Mouse (Mus musculus) thymus, adult 2 months (tissue): ENCODE results near the gene Larp6. TPM values are rescaled to one million over a fixed set of nuclear protein-coding genes. Genes with fewer than 3 reads are reported as not detected.

Experiments used
- DNase-seq: peaks from one replicate; pipeline ENCODE4 v3.0.0; 2021
- H3K27ac ChIP-seq: fragments of 200-500 bp; 2 replicates; pipeline ENCODE4 v1.5.1; 2012; ENCODE audit warnings: low read length, control low read depth; ENCODE audit not compliant: control insufficient read depth, insufficient read depth
- H3K27me3 ChIP-seq: fragments of 200-500 bp; 2 replicates; pipeline ENCODE4 v1.6.1; 2012; ENCODE audit warnings: mild to moderate bottlenecking, low read length, moderate library complexity, mixed read lengths; ENCODE audit not compliant: control insufficient read depth, insufficient read depth
- H3K36me3 ChIP-seq: fragments of 200-500 bp; 2 replicates; pipeline ENCODE4 v1.6.1; 2012; ENCODE audit warnings: mild to moderate bottlenecking, low read length, moderate library complexity; ENCODE audit not compliant: control insufficient read depth, insufficient read depth
- H3K4me1 ChIP-seq: fragments of 200-500 bp; replicated peaks from 2 replicates; pipeline ENCODE4 v1.6.1; 2012; ENCODE audit warnings: low read length; ENCODE audit not compliant: control insufficient read depth, insufficient read depth
- H3K4me3 ChIP-seq: fragments of 200-500 bp; 2 replicates; pipeline ENCODE4 v1.5.1; 2012; ENCODE audit warnings: mild to moderate bottlenecking, low read length, control low read depth, moderate library complexity; ENCODE audit not compliant: control insufficient read depth, insufficient read depth
- CTCF ChIP-seq: fragments of 200-500 bp; IDR thresholded peaks from 2 replicates; pipeline ENCODE4 v1.5.1; 2012; ENCODE audit warnings: mild to moderate bottlenecking, control low read depth, low read length, moderate library complexity, borderline replicate concordance; ENCODE audit not compliant: control insufficient read depth, poor library complexity, insufficient read depth; ENCODE audit errors: extremely low read depth
- POLR2A ChIP-seq: fragments of 200-500 bp; IDR thresholded peaks from 2 replicates; pipeline ENCODE4 v1.6.1; 2012; ENCODE audit warnings: mild to moderate bottlenecking, low read length, control low read depth, moderate library complexity; ENCODE audit not compliant: control insufficient read depth, poor library complexity, insufficient read depth; ENCODE audit errors: extremely low read depth
- WGBS: fragments of 180-500 bp; shearing (Covaris S2); methylation state at CpG from one replicate; pipeline ENCODE4 v1.1.7; 2018; 5-methylcytosine and 5-hydroxymethylcytosine counted together
- polyA plus RNA-seq: library from polyadenylated mRNA; depleted of rRNA; stranded (reverse); fragments of >200 nt; gene quantifications from 2 replicates; pipeline ENCODE4 v1.2.3, GENCODE M21; 2012

The Larp6 gene
- polyA plus RNA-seq, 1 experiment, result 1.4 TPM

DNA sequence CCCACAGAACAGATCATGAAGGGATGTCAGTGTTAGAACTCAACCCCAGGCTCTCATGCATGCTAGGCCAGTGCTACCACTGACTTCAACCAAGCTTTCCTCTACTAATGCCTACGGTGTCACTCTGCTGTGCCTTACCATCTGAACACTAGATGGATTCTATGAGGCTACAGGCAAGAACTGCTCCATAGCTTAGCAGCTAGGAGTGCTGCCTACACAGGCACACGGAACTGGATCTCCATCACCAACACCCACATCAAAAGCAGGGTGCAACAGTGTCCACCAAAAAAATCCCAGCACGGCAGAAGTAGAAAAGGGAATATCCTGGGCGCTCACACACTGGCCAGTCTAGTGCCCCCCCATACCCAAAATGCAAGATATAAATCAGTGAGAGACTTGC is 36.4 kb upstream of the Larp6 start:
- Histone ChIP-seq H3K4me3 (no peak overlapping the region), H3K36me3 (no peaks in the 10 kb centered on the region), H3K27ac (no peak overlapping the region), H3K27me3 (no peaks in the 10 kb centered on the region), H3K4me1 (no peaks in the 10 kb centered on the region)
- no peak for TF ChIP-seq POLR2A
- TF ChIP-seq CTCF, result no peak
- WGBS, result 92% methylated on average over 4 of the region's 4 CpGs
- DNase-seq, result no peak

DNA sequence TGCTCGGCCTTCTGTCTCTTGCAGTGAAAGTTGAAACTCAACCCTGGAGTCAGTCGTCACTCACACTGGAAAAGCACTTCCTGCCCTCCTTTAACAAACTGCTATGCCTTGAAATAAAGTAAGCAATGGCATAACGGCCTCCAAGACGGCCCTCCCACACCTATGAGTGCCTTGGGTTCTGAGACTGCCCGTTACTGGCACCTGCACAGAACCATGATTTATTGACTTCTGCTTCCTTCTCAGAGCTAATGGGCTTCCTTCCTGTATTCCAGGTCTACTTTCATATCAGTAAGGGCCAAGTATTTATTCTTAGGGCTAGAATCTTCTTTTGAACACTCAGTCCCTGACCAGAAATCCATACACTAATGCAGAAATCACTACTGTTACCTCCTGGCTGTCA is 33.9 kb upstream of the Larp6 start:
- no peak for DNase-seq
- H3K27me3 ChIP-seq, result no peaks in the 10 kb centered on the region
- H3K36me3 ChIP-seq, result no peaks in the 10 kb centered on the region
- H3K27ac ChIP-seq, result no peak overlapping the region
- WGBS, result 50% methylated on average over 5 of the region's 5 CpGs
- no peak overlapping the region for H3K4me3 ChIP-seq
- TF ChIP-seq POLR2A, result no peak
- no peak for TF ChIP-seq CTCF
- H3K4me1 ChIP-seq, result no peaks in the 10 kb centered on the region

DNA sequence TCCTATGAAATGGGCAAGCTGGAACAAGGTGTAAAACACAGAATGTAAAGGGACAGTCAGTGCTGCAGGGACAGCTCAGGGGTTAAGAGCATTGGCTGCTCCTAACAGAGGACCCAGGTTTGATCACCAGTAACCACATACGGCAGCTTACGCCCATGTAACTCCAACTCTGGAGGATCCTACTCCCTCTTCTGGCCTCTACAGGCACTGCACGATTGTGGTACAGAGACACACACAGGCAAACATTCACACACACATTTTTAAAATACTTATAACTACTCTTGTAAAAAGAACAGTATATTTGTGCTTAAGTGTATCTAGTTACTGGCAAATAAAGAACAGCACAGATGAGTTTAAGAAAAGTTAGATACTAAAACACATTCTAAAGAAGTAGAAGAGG is 31.8 kb upstream of the Larp6 start:
- 91% methylated on average over 3 of the region's 3 CpGs for WGBS
- peak; percentile 5 for DNase-seq
- Histone ChIP-seq H3K27me3 (no peaks in the 10 kb centered on the region), H3K36me3 (no peaks in the 10 kb centered on the region), H3K4me1 (no peaks in the 10 kb centered on the region), H3K27ac (no peak overlapping the region), H3K4me3 (no peak overlapping the region)
- TF ChIP-seq POLR2A (no peak), CTCF (no peak)

DNA sequence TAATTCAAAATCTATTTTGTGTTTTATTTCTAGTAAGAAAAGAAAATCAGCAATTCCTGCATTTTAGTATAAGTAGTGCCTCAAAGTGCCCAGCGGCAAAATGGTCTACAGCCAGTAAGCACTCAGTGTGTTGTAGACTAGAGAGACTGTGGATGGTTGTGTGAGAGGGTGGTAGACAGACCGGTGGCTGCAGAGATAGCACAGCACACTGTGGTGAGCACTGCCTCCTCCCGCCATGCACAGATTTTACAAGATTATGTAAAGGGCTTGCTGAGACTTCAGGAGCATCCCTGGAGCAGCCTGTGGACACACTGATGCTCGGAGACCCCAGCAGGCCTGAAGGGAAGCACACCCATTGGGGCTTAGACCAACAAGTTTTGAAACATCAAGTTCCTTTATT is 30.0 kb upstream of the Larp6 start:
- H3K36me3 ChIP-seq, result no peaks in the 10 kb centered on the region
- TF ChIP-seq CTCF (no peak), POLR2A (no peak)
- peaks cover 6% of the 10 kb centered on the region for H3K4me1 ChIP-seq
- H3K4me3 ChIP-seq, result no peak overlapping the region
- WGBS, result 94% methylated on average over 4 of the region's 4 CpGs
- no peak for DNase-seq
- no peaks in the 10 kb centered on the region for H3K27me3 ChIP-seq
- H3K27ac ChIP-seq, result no peak overlapping the region

DNA sequence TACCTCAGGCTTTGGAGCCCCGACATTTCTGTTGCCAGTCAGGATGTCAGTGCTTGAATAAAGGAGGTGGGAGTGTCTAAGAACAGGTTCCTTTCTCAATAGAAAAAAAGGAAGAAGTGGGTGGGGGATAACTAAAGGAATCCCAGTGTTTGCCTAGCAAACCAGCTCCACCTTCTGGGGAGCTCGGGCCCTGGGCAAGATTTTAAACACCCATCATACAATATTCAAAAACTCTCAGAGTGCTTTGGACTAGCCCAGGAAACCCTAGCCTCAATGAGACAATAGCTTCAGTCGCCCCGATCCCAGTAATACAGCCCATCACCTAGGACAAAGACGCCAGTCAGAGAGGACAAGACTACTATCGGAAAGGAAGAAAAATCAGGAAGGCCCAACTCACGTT is 25.4 kb upstream of the Larp6 start:
- WGBS, result 2% methylated on average over 7 of the region's 7 CpGs
- Histone ChIP-seq H3K27ac (no peak overlapping the region; the same call in 1 of the 2 replicates), H3K27me3 (no peaks in the 10 kb centered on the region)

DNA sequence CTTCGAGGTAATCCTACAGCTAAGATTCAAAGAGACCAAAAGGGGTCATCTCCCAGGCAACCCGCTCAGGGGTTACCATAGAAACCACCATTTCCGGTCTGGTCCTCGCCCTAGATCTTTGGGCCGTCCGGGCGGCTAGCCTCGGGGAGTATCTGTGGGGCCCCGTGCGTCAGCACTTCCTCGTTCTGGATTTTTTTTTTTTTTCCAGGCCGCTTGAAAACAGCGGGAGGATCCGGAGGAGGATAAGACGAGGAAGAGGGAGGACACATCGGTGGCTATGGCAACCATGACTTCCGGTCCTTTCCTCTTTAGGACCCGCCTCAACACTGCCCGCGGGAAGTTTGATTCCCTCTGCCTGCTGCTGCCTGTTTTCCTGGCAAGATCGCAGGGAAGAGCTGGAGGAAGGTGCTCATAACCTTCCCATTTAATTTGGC is 24.9 kb upstream of the Larp6 start, which contains the start of gene Lrrc49:
Gene Lrrc49, minus strand, starts transcription at position 268 of the 434 bp plus-strand sequence.
- under 1% methylated on average over 21 of the region's 21 CpGs for WGBS

More for the DNA sequence above, 25.4 kb upstream of the Larp6 start:
- no peak for TF ChIP-seq CTCF
- TF ChIP-seq POLR2A, result no peak
- H3K4me1 ChIP-seq, result peaks cover 12% of the 10 kb centered on the region
- no peaks in the 10 kb centered on the region for H3K36me3 ChIP-seq
- no peak for DNase-seq
- peak overlapping the region; percentile 87 for H3K4me3 ChIP-seq

DNA sequence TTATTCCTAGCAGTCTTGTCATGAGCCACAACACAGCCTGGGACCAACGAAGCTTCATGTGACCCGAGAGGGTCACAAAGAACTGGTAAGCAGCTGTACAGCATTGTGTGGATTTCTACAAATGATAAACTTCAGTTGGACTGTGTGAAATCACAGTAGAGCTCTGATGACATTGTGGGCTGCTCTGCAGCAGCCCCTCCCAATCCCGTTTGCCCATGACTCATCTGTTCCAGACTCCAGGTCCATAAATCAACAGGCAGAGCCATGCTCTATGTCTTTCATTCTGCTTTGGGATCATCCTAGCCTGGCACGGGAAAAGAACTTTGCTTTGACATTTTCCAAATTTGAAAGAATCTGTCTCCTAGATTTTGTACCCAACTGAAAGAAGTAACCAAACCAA is 20.2 kb upstream of the Larp6 start:
- no peak for DNase-seq
- no peak overlapping the region for H3K4me3 ChIP-seq
- no peaks in the 10 kb centered on the region for H3K36me3 ChIP-seq
- 89% methylated on average over 4 of the region's 4 CpGs for WGBS
- H3K27me3 ChIP-seq, result no peaks in the 10 kb centered on the region
- H3K27ac ChIP-seq, result no peak overlapping the region
- TF ChIP-seq POLR2A (no peak), CTCF (no peak)
- peaks cover 7% of the 10 kb centered on the region for H3K4me1 ChIP-seq

More for the DNA sequence above, 24.9 kb upstream of the Larp6 start, which contains the start of gene Lrrc49:
- Histone ChIP-seq H3K4me1 (peaks cover 12% of the 10 kb centered on the region), H3K27me3 (no peaks in the 10 kb centered on the region), H3K4me3 (peak within 1 kb of the TSS; percentile 87), H3K36me3 (no peaks in the 10 kb centered on the region), H3K27ac (no peak within 1 kb of the TSS; the same call in 1 of the 2 replicates)
- peak; percentile 72 for DNase-seq
- TF ChIP-seq CTCF, result no peak
- TF ChIP-seq POLR2A, result no peak

DNA sequence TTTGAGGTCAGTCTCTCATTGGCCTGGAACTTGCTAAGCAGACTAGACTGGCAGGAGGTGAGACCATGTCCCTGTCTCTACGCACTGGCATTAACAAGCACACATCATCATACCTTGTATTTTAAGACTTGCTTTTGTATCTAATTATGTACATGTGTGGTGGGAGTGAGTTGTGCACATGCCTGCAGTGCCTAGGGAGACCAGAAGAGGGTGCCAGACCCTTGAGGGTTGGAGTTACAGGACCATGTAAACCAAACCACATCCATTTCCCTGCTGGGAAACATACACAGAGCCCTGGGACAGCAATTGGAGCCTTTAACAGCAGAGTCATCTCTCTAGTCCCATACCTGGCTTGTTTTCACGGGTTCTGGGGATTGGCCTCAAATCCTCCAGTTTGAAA is 18.8 kb upstream of the Larp6 start:
- TF ChIP-seq POLR2A (no peak), CTCF (no peak)
- DNase-seq, result peak; percentile 16

More for the DNA sequence above, 18.8 kb upstream of the Larp6 start:
- Histone ChIP-seq H3K27me3 (no peaks in the 10 kb centered on the region), H3K27ac (no peak overlapping the region), H3K36me3 (no peaks in the 10 kb centered on the region), H3K4me3 (no peak overlapping the region), H3K4me1 (no peaks in the 10 kb centered on the region)
- WGBS, result 88% methylated on average over 2 of the region's 2 CpGs
